Mouse (Mus musculus) 3T3-L1 (cell line): ENCODE results near the gene Miox.

Experiments used
- DNase-seq: peaks from one replicate; pipeline ENCODE4 v3.0.0-alpha.2; 2015; ENCODE audit warnings: low read depth, low spot score

The Miox gene

GRCm38 (mm10) chr15:89315190-89315731 is 18.9 kb upstream of the Miox start, which contains the start of gene Sbf1:
Sbf1 (minus strand) TSS chr15:89315311.
- peak; percentile 97 for DNase-seq

- DNase-seq = peak; percentile 41
Observed at GRCm38 (mm10) chr15:89316146-89316545, 18.1 kb upstream of the Miox start.

DNA sequence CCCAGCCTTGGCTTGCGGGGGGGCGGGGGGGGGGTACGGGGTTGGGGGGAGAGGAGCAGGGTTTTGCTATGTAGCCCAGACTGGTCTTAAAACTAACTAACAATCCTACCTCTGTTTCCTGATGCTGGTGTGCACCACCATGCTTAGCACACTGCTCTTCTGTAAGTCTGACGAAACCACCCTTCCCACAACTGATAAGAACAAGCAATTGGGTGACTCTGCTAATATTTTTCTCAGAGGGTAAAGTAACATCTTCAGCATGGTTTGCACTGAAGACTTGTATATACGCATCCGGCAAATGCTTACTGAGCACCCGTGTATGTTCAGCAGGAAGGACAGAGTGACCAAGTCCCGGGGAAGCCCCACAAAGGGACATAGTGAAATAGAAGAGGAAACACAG is 12.9 kb upstream of the Miox start:
- DNase-seq = no peak

DNA sequence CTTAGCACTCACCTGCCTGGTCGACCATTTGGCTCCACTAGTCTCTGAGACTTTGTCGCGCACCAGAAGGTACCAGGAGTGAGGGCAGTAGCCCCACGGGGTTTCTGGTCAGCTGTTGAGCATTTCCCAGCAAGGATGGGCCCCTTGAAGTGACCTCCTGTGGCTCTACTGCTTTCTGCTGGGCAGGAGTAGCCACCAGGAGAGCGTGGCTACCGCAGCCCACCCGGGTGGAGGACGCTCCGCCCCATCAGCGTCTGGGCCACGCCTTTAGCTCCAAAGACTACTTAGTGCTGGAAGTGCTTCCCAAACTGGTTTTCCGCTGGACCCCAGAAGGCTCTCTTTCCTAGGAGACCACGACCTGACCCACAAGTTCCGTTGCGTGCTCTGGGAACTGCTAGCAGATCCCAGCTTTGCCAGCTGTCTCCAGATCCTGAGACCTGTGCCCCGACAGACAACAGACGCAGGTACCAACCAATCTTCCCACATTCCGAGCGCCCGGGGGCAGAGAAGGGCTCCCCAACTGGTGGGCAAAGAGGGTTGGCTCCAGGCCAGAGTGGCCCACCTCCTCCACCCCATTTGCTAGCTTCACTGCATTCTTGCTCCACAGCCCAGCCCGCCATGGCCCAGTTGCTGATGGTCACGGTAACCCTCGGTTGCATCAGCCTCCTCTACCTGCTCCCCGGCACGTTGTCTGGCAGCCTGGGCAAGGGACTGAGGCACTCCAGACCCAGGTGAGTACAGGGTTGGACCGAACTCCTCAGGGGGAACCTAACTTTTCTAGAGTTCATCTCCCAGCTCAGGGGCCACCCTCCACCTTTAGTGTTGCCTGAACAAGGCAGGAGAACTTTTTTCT is 11.3 kb upstream of the Miox start, which contains the start of gene Adm2:
Gene Adm2, plus strand, starts transcription at position 51 of the 853 bp plus-strand sequence.
- DNase-seq = no peak

- DNase-seq = no peak
Observed at GRCm38 (mm10) chr15:89323656-89324055, 10.5 kb upstream of the Miox start.

DNA sequence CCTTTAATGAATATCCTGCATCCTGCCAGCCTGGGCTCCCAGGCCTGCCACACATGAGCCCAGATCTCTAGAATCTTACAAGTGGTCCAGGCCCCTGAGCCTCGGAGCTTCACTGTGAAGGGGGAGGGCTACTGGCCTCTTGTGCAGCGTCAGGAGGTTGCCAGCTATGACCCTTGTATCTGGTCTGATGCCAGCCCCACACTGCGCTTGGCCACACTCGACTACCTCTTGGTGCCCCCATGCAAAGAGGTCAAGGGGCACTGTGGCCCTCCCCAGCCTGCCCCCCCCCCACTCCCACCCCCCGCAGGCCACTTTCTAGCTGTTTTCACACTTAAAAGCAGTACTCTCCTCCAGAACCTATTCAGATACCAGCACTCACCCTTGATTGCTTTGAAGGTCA is 7.8 kb upstream of the Miox start:
- no peak for DNase-seq

DNA sequence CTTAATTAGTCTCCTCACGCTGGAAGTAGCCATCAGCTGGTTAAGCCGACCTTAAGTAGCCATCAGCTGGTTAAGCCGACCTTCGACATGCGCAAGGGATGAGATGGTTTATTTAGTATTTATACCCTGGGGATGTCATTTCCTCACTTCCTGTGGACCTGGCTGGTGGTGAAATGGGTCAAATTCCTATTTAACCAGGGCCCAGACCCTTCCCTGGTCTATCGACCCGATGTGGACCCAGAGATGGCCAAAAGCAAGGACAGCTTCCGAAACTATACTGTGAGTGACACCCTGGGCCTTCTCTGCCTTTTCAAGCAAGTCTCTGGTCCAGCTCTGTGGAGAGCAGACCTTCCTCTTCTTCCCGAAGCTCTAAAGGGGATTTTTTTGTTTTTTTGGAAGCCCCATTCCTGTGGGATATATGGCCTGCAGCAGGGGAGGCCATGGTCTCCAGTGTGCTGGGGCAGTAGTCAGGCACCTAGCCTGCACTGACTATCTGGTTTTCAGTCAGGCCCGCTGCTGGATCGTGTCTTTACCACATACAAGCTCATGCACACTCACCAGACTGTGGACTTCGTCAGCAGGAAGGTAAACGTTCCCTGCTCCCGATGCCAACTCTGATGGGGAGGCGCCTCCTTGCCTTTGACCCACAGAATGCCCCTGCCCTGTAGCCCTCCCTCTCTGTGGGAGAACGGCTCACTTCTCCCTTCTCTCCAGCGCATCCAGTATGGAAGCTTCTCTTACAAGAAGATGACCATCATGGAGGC is 758 bp downstream of the Miox start:
- DNase-seq = no peak

DNA sequence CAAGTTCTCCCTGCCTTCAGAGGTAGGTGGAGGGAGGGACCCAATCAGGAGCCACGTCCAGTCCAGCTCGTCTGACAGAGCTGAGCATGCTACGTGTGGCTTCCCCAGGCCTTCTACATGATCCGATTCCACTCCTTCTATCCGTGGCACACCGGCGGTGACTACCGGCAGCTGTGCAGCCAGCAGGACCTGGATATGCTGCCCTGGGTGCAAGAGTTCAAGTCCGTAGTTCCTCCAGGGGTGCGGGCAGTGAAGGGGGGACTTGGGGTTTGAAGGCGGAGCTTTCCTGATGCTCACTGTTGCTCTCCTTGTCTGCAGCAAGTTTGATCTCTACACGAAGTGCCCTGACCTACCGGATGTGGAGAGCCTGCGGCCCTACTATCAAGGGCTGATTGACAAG is 2.2 kb downstream of the Miox start:
- no peak for DNase-seq

DNA sequence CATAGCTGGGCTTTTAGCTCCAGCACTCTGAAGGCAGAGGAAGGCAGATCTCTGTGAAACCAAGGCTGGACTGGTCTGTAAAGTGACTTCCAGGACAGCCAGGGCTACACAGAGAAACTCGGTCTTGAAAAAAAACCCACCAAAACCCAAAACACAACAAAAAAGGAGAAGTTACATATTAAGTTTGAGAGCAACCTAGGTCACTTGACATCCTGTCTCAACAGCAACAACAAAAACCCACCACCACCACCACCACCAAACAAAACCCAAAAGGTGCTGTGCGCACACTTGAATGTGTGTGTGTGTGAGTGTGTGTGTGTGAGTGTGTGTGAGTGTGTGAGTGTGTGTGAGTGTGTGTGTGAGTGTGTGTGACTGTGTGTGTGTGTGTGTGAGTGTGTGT is 5.5 kb downstream of the Miox start:
- DNase-seq = no peak

DNA sequence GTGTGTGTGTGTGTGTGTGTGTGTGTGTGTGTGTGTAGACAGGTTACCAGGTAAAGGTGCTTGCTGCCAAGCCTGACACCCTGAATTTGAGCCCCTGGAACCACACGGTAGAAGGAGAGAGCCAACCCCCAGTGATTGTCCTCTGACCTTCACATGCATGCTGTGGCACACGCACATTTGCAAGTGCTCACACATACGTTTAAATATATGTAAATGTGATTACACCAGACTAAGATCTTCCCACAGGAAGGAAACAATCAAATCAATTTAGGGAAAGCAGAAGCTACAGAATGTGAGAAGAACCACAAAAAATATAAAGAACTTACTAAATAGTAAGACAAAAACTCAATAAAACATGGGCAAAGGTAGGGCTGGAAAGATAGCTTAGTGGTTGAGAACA is 5.9 kb downstream of the Miox start:
- no peak for DNase-seq

DNA sequence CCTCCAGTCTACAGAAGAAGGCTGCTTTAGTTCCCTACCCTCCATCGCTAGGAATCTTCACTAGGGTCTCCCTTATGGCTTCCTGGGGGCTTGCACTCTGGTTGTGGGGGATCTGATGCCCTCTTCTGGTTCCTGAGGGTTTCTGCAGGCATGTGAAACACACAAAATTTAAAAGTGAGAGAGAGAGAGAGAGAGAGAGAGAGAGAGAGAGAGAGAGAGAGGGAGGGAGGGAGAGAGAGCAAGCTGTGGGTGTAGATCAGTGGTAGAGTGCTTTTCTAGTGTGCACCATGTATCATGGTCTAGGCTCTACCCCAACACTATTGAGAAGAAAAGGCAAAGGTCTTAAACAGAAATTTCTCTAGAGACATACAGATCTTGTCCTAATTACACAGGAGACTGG is 7.5 kb downstream of the Miox start:
- DNase-seq = no peak

- peak; percentile 20 for DNase-seq
Observed at GRCm38 (mm10) chr15:89343325-89343724, 9.1 kb downstream of the Miox start.

- no peak for DNase-seq
Observed at GRCm38 (mm10) chr15:89350447-89350846, 16.2 kb downstream of the Miox start.

DNA sequence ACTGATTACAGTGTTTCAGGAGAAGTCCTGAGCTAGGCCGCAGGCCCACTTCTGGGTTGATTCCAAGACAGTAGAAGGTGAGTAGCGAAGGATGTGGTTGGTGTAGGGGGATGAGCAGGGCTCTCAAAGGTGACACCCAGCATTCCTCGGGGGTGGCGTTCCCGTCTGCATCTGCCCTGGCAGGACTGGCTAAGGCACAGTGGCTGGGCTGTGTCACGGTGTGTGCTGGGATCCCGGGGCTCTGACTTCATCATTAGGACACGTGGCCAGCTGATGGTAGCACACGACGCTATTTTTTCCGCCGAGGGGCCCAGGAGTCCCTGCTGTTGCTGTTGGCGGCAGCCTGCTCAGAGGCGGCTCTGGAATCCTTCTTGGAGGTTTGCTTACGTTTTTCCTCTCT is 17.1 kb downstream of the Miox start:
- DNase-seq = no peak

GRCm38 (mm10) chr15:89352054-89352453 is 17.9 kb downstream of the Miox start:
- DNase-seq = no peak

DNA sequence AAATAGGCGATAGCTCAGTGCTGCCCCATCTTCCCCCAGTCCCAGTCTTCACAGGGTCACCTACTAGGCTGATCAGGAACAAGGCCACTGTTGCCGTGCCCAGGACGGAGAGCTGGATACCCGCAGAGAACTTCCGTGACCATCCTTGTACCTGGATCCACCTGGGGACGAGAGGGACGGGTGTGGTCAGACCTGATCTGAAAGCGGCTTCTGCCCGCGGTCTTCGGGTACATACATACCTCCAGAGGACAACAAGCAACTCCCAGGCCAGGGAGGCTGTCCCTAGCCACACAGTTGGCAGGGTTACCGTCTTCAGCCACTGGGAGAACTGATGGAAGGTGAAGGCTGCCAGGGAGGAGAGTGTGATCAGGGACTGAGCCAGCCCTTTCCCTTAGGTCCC is 18.6 kb downstream of the Miox start:
- no peak for DNase-seq

DNA sequence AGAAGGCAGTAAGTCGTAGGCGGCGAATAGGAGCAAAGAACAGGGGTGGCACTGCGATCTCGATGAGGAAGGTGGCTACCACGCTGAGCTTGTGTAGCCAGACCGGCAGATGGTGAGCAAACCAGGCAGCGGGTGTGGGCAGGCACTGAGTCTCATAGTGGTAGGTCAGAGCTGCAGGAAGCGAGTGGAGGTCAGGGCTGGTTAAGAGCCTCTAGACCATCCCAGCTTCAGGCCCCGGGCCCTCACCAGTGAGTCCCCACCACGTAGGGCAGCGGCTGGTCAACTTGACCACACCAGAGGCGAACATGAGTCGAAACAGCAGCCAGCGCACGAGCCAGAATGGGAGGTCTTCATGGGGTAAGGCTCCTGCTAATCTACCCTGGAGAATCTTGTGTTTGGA is 19.6 kb downstream of the Miox start:
- DNase-seq = no peak

DNA sequence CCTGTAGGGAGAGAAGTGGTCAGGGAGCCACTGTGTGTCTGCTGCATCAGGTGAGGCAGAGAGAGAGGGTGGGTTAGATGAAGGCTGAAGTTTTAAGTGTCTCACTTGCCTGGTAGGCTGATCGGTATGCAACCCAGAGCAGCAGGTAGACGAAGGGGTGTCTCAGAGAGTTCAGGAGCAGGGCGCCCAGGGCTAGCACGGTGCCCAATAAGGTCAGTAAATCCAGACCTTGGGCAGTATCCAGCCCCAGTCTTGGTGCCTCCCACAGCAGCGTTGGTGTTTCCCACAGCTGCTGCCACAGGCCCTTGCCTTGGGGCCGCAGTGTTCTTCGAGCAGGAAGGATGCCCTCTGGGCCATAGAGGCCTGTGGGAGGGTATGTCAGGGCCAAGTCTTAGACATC is 20.3 kb downstream of the Miox start:
- no peak for DNase-seq

DNA sequence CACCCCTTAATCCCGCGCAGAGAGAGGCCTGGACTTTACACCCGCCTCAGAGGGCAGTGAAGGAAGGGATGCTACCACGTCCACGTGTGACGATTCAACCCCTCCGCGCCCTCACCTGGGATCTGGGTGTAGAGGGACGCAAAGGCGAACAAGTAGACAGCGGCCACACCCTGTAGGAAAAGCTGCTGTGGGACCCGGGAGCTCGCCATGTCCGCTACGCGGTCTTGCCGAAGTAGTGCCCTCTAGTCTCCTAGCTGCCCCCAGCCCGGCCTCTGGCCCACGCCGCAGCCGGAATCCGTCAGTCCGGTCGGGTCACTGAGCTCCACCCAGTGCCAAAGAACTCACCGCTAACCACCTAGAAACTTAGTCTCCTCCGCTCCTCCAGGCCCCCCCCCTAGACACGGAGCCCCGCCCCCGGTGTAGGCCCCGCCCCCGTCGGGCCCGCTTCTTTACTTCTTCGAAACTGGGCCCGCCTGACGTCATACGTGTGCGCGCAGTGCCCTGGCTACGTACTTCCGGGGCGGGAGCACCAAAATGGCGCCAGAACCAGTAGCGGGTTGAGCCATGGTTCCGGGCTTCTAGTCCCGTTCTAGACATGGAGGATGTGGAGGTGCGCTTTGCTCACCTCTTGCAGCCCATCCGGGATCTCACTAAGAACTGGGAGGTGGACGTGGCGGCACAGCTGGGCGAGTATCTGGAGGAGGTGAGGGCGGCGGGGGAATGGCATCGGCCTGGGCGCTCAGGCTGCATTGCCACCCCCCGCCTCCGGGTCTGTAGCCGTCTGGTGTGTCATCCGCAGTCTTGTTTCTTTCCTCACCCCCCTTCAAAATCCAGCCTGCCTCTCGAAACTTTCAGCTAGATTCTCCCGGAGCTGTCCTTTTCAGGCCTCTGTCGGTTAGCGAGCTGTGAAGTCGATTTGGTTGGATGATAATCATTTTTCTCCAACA is 21.3 kb downstream of the Miox start, which contains the start of the genes Lmf2 and Ncaph2:
Gene Lmf2, minus strand, starts transcription at position 419 of the 947 bp plus-strand sequence.
Gene Ncaph2, plus strand, starts transcription at position 479 of the 947 bp plus-strand sequence.
- DNase-seq = peak; percentile 95

- DNase-seq = peak; percentile 99
Observed at GRCm38 (mm10) chr15:89356372-89356771, 22.2 kb downstream of the Miox start.

DNA sequence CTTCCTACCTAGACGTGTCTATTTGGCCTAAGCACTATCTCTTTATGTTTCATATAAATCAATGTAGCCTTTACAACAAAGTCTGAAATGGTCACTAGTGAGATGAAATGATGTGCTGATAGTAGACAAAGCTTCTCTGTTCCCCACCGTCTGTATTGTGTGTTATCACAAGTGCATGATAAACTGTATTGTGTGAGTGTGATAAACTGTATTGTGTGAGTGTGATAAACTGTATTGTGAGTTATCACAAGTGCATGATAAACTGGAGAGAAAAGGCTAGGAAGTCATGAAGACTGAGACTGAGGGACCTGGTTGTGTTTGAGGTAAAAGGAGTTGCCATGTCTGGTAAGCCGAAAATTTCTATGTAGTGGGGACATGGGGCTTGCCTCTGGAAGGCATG is 24.6 kb downstream of the Miox start:
- DNase-seq = no peak
